Mouse (Mus musculus): ENCODE measurements around the gene B230217C12Rik. TPM values are rescaled to one million over a fixed set of nuclear protein-coding genes. Genes with fewer than 3 reads are reported as not detected.
"Not testable (repeated sequence)": the region's sequence is repeated elsewhere in the genome, so short reads cannot be mapped to it uniquely, and the experiment has no call there.

B230217C12Rik gene
- polyA plus RNA-seq, 1 experiment = not detected

DNA sequence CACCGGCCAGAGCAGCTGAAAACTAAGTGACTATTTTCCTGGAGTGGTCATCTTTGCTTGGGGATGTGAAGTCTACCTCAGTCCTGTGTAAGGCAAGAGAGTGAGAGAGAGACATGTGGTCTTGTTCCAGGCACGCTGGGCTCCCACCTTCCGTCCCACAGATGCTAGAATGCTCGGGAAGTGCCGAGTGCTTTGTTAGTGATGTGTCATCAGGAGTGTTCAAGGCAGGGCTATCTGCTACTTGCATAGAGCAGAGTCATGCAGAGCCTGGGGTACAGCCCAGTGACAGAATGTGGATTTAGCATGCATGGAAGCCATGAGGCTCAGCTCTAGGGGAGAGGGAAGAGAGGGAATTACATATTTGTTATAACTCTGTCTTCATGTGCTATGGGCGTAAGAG is 12.9 kb upstream of the B230217C12Rik start:
- Histone ChIP-seq H3K4me1 (ENCODE audit: control insufficient read depth, insufficient read depth, low read length) (peaks cover 33% of the 10 kb centered on the region), H3K27ac (ENCODE audit: insufficient read depth, low read depth, low read length) (no peak overlapping the region), H3K4me3 (ENCODE audit: insufficient read depth, low read depth, low read length) (no peak overlapping the region)
- WGBS = 66% methylated on average over 6 of the region's 6 CpGs
- no peak for TF ChIP-seq POLR2A (IDR thresholded peaks at IDR 0.05; ENCODE audit: insufficient read depth, low read depth, low read length)
- TF ChIP-seq CTCF (IDR thresholded peaks at IDR 0.05; ENCODE audit: insufficient read depth, low read depth, low read length) = no peak

DNA sequence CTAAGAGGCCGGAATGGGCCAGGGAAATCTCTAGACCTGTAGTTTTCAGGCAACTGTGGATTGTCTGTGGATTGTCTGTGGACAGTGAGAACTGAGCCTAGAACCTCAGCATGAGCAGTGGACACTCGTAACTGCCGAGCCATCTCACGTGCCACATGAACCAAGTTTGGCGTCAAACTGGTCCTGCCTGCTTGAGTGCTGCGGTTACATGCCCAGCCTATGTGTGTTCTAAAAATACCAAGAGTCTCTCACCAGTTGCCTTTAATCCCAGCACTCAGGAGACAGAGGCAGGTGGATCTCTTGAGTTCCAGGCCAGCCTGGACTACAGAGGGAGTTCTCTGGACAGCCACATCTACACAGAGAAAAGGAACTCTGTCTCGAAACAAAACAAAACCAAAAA is 11.2 kb upstream of the B230217C12Rik start:
- TF ChIP-seq CTCF (IDR thresholded peaks at IDR 0.05; ENCODE audit: insufficient read depth, low read depth, low read length) (no peak), POLR2A (IDR thresholded peaks at IDR 0.05; ENCODE audit: insufficient read depth, low read depth, low read length) (no peak)
- H3K4me1 ChIP-seq (ENCODE audit: control insufficient read depth, insufficient read depth, low read length) = peaks cover 27% of the 10 kb centered on the region
- H3K27ac ChIP-seq (ENCODE audit: insufficient read depth, low read depth, low read length) = no peak overlapping the region
- no peak overlapping the region for H3K4me3 ChIP-seq (ENCODE audit: insufficient read depth, low read depth, low read length)
- 93% methylated on average over 7 of the region's 7 CpGs for WGBS

DNA sequence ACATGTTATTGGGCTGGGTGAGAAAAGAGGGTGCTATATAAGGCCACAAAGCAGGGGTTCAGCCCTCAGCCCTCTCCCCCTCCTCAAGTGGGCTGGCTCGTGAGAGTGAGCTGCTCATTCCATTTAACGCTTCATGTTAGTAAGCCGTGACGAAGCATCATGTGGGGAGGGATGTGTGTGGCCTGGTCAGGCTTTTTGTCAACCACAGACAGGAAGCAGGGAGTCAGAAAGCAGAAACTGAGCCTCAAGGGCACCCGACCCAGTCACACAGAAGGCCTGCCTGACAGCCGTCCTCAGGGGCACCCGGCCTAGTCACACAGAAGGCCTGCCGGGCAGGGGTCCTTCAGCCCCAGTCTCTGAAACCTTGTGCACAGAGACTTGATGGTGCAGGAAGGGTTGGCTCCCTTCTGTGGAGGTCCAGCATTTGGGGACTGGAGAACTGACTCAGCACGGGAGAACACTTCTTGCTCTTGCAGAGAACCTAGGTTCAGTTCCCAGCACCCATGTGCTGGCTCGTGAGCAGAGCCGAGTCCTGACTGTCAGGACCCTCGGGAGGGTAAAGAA is 10.6 kb upstream of the B230217C12Rik start:
- TF ChIP-seq POLR2A (IDR thresholded peaks at IDR 0.05; ENCODE audit: insufficient read depth, low read depth, low read length) = no peak
- no peak for TF ChIP-seq CTCF (IDR thresholded peaks at IDR 0.05; ENCODE audit: insufficient read depth, low read depth, low read length)
- Histone ChIP-seq H3K4me3 (ENCODE audit: insufficient read depth, low read depth, low read length) (no peak overlapping the region), H3K27ac (ENCODE audit: insufficient read depth, low read depth, low read length) (no peak overlapping the region), H3K4me1 (ENCODE audit: control insufficient read depth, insufficient read depth, low read length) (peaks cover 23% of the 10 kb centered on the region)
- 88% methylated on average over 12 of the region's 12 CpGs for WGBS

DNA sequence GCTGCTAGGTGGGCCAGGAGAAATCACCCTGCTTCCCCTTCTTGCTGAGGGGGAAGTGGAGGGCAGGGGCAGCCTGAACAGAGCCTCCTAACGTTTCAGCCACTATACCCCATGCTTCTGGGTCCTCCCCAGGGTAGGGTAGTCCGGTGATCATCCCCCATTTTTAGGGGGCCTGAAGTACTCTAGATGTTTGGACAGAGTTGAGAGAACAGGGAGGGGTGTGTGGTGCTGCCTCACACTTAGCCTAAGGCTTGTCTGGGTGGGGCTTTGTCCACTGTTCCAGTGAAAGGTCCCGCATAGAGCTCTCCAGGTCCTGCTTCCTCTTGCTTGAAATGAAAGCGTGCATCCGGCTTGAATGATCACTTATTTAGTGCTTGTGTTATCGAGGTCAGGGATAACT is 10.1 kb upstream of the B230217C12Rik start:
- no peak for TF ChIP-seq CTCF (IDR thresholded peaks at IDR 0.05; ENCODE audit: insufficient read depth, low read depth, low read length)
- no peak for TF ChIP-seq POLR2A (IDR thresholded peaks at IDR 0.05; ENCODE audit: insufficient read depth, low read depth, low read length)
- no peak overlapping the region for H3K27ac ChIP-seq (ENCODE audit: insufficient read depth, low read depth, low read length)
- WGBS = 87% methylated on average over 6 of the region's 6 CpGs

DNA sequence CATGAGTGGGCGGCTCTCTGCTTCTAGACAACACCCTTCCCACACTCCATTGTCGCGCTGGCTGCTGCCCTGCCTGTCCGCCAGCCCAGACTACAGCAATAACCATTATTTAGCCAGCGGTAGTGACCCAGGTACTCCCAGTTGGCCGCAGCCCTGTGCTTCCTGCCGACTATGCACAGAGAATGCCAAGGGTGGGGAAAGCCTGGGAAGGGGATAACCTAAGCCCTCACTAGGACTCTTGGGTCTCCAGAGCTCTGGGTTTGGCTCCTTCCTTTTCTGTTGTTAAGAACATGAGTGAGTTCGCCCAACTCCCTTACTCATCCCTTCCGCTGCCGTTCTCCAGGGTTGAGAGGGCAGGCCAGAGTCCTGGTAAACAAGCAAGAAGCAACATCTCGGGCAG is 8.6 kb upstream of the B230217C12Rik start:
- TF ChIP-seq POLR2A (IDR thresholded peaks at IDR 0.05; ENCODE audit: insufficient read depth, low read depth, low read length) = no peak
- TF ChIP-seq CTCF (IDR thresholded peaks at IDR 0.05; ENCODE audit: insufficient read depth, low read depth, low read length) = no peak
- 73% methylated on average over 11 of the region's 11 CpGs for WGBS
- H3K4me3 ChIP-seq (ENCODE audit: insufficient read depth, low read depth, low read length) = no peak overlapping the region
- peaks cover 13% of the 10 kb centered on the region for H3K4me1 ChIP-seq (ENCODE audit: control insufficient read depth, insufficient read depth, low read length)
- no peak overlapping the region for H3K27ac ChIP-seq (ENCODE audit: insufficient read depth, low read depth, low read length)

More for the DNA sequence above, 10.1 kb upstream of the B230217C12Rik start:
- H3K4me3 ChIP-seq (ENCODE audit: insufficient read depth, low read depth, low read length) = no peak overlapping the region
- peaks cover 19% of the 10 kb centered on the region for H3K4me1 ChIP-seq (ENCODE audit: control insufficient read depth, insufficient read depth, low read length)

DNA sequence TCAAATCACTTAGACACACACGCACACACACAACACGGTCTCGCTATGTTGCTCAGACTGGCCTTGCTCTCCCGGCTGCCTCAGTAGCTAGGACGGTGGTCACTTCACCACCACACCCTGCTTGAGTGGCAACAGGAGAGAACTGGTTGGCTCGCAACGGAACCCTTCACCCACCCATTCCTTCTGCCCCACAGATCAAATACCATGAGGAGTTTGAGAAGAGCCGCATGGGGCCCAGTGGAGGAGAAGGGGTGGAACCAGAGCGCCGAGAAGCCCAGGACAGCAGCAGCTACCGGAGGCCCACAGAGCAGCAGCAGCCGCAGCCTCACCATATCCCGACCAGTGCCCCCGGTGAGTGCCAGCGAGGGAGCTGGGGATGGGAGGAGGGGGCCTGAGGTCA is 7.2 kb upstream of the B230217C12Rik start:
- WGBS = 78% methylated on average over 15 of the region's 15 CpGs
- Histone ChIP-seq H3K4me1 (ENCODE audit: control insufficient read depth, insufficient read depth, low read length) (peaks cover 7% of the 10 kb centered on the region), H3K4me3 (ENCODE audit: insufficient read depth, low read depth, low read length) (no peak overlapping the region), H3K27ac (ENCODE audit: insufficient read depth, low read depth, low read length) (no peak overlapping the region)
- TF ChIP-seq POLR2A (IDR thresholded peaks at IDR 0.05; ENCODE audit: insufficient read depth, low read depth, low read length) (no peak), CTCF (IDR thresholded peaks at IDR 0.05; ENCODE audit: insufficient read depth, low read depth, low read length) (no peak)

DNA sequence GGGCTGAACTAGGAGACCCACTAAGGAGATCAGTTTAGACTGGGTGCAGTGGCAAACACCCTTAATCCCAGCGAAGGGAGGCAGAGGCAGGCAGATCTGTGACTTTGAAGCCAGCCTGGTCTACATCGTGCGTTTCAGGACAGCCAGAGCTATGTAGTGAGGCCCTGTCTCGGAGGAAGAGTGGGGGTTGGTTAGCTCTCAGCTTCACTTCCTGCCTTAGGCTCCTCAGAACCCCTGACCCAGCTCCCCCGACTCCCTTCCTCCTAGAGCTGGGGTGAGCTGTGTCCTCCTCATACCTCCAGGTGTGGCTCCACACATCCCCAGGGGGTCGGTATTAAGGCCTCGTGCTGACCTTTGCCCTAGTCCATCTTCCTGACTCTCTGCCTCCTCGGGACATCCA is 4.0 kb upstream of the B230217C12Rik start:
- TF ChIP-seq POLR2A (IDR thresholded peaks at IDR 0.05; ENCODE audit: insufficient read depth, low read depth, low read length) (no peak), CTCF (IDR thresholded peaks at IDR 0.05; ENCODE audit: insufficient read depth, low read depth, low read length) (no peak)
- H3K4me3 ChIP-seq (ENCODE audit: insufficient read depth, low read depth, low read length) = no peak overlapping the region
- H3K4me1 ChIP-seq (ENCODE audit: control insufficient read depth, insufficient read depth, low read length) = peaks cover 16% of the 10 kb centered on the region
- no peak overlapping the region for H3K27ac ChIP-seq (ENCODE audit: insufficient read depth, low read depth, low read length)
- 61% methylated on average over 8 of the region's 8 CpGs for WGBS

DNA sequence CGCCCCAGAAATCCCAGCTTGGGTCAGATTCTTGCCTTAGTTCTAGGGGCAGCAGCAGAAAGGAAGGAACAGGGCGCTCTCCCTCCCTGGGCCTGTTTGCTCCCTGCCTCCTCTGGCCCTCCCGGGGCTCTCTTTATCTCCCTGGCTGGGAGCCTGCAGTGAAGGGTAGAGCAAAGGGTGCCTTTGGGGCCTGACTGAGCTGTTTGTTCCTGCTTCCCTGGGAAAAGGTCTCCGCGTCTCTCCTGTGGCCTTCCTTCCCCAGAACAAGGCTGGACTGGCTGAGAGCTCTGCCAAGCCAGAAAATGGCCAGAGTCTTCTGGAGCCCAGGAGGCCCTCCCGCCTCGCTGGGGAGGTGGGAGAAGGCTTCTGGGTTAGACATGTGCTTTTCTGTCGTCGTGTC is 3.5 kb upstream of the B230217C12Rik start:
- not testable (repeated sequence) for H3K4me3 ChIP-seq (ENCODE audit: insufficient read depth, low read depth, low read length); H3K27ac ChIP-seq (ENCODE audit: insufficient read depth, low read depth, low read length)
- peaks cover 11% of the 10 kb centered on the region for H3K4me1 ChIP-seq (ENCODE audit: control insufficient read depth, insufficient read depth, low read length)
- WGBS = 71% methylated on average over 9 of the region's 9 CpGs

DNA sequence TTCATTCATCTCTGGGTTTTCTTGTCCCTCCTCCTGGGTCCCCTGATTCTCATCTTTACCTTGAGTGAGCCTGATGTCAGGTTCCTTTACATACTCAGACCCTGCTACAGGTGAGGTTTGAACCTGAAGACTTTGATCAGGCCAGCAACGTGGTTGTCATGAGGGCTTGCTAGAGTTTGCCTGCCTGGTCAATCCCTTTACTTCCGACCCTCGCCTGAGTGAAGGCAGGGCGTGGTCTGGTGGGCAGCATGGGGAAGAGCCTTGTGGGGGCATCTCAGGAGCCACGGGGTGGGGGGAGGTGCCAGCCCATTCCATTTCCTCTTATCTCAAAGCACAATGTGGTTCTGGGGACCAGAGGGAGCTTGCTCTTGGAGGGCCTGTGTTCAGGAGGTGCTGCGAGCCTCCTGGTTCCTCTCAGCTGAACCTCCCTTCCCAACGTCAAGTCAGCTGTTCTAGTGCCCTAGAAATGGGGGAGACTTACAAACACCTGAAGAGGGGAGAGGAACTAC is 2.9 kb upstream of the B230217C12Rik start:
- 85% methylated on average over 7 of the region's 7 CpGs for WGBS
- Histone ChIP-seq H3K27ac (ENCODE audit: insufficient read depth, low read depth, low read length) (no peak overlapping the region), H3K4me1 (ENCODE audit: control insufficient read depth, insufficient read depth, low read length) (peaks cover 9% of the 10 kb centered on the region), H3K4me3 (ENCODE audit: insufficient read depth, low read depth, low read length) (no peak overlapping the region)
- TF ChIP-seq CTCF (IDR thresholded peaks at IDR 0.05; ENCODE audit: insufficient read depth, low read depth, low read length) (no peak), POLR2A (IDR thresholded peaks at IDR 0.05; ENCODE audit: insufficient read depth, low read depth, low read length) (no peak)

All from olfactory bulb, adult 2 months (tissue).